Mouse (Mus musculus) intestine, embryonic 16.5 days (tissue): Measurements from ENCODE around the gene Prrc2a. TPM values are rescaled to one million over a fixed set of nuclear protein-coding genes. Genes with fewer than 3 reads are reported as not detected.
A peak's percentile ranks its signal among the peaks of the same experiment; 100 is the strongest.

Experiments used
- ATAC-seq: fragments of 200-750 bp; cut with Nextera tagmentation; 2 replicates; pipeline ENCODE4 v1.8.0; 2017; ENCODE audit warnings: moderate TSS enrichment, moderate library complexity
- H3K27ac ChIP-seq: fragments of 300-500 bp; sonication (generic); 2 replicates; pipeline ENCODE4 v1.5.1; 2014; ENCODE audit warnings: mild to moderate bottlenecking, low read length
- H3K27me3 ChIP-seq: fragments of 300-500 bp; sonication (generic); replicated peaks from 2 replicates; pipeline ENCODE4 v1.6.1; 2014; ENCODE audit warnings: low read length, control low read depth, mixed read lengths; ENCODE audit not compliant: control insufficient read depth, insufficient read depth
- H3K36me3 ChIP-seq: fragments of 300-500 bp; sonication (generic); 2 replicates; pipeline ENCODE4 v1.6.1; 2014; ENCODE audit warnings: low read length, control low read depth; ENCODE audit not compliant: control insufficient read depth, insufficient read depth
- H3K4me1 ChIP-seq: fragments of 300-500 bp; sonication (generic); 2 replicates; pipeline ENCODE4 v1.6.1; 2014; ENCODE audit warnings: low read length, control low read depth, mixed read lengths; ENCODE audit not compliant: control insufficient read depth, insufficient read depth
- H3K4me2 ChIP-seq: fragments of 300-500 bp; sonication (generic); 2 replicates; pipeline ENCODE4 v1.6.1; 2014; ENCODE audit warnings: low read depth, low read length, control low read depth
- H3K4me3 ChIP-seq: fragments of 300-500 bp; sonication (generic); 2 replicates; pipeline ENCODE4 v1.5.1; 2014; ENCODE audit warnings: mild to moderate bottlenecking, low read length
- H3K9ac ChIP-seq: fragments of 300-500 bp; sonication (generic); 2 replicates; pipeline ENCODE4 v1.6.1; 2014; ENCODE audit warnings: low read depth, low read length
- H3K9me3 ChIP-seq: fragments of 300-500 bp; sonication (generic); 2 replicates; pipeline ENCODE4 v1.6.1; 2016; ENCODE audit warnings: low read length, control low read depth; ENCODE audit not compliant: control insufficient read depth
- WGBS: fragments of 180-500 bp; shearing (Covaris S2); extraction: QIAGEN DNeasy Blood & Tissue Kit; methylation state at CpG from one replicate; pipeline ENCODE4 v1.1.7; 2014; 5-methylcytosine and 5-hydroxymethylcytosine counted together
- polyA plus RNA-seq: library from polyadenylated mRNA; unstranded; fragments of >200 nt; fragmentation: Nextera tagmentation; extraction: Ambion mirVana; gene quantifications from 2 replicates; pipeline ENCODE4 v1.2.1, GENCODE M21; 2015

Gene Prrc2a
- polyA plus RNA-seq, 1 experiment from 2014 or later = 103 TPM

GRCm38 (mm10) chr17:35147922-35148639 is 16.6 kb downstream of the Prrc2a start:
- H3K9ac ChIP-seq = no peak overlapping the region
- H3K36me3 ChIP-seq = peaks cover 77% of the 10 kb centered on the region
- WGBS = 69% methylated on average over 5 of the region's 5 CpGs
- no peak overlapping the region for H3K4me2 ChIP-seq
- no peaks in the 10 kb centered on the region for H3K27me3 ChIP-seq
- H3K4me3 ChIP-seq = no peak overlapping the region
- no peaks in the 10 kb centered on the region for H3K4me1 ChIP-seq
- no peak for ATAC-seq
- peak overlapping the region; percentile 23; the same call in 1 of the 2 replicates for H3K27ac ChIP-seq
- peaks cover 3% of the 10 kb centered on the region; the same call in 1 of the 2 replicates for H3K9me3 ChIP-seq

DNA sequence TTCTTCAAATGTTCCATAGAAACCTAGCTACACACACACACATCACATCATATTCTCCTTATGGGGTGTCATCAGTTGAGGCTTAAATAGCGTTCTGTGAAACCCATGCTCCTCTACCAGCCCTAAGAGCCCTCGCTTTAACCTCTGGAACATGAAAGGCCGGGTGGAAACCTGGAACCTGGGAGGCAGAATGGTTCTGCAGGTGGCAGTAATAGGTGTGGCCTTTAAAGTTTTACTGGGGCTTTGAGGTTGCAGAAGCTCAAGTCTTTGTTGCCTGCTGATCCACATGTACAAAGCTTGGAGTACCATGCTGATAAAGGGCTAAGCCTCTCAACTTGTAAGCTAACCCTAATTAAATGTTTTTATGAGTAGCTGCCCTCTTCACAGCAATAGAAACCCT is 17.3 kb downstream of the Prrc2a start:
- H3K4me1 ChIP-seq = no peaks in the 10 kb centered on the region
- H3K4me2 ChIP-seq = no peak overlapping the region
- H3K9ac ChIP-seq = no peak overlapping the region
- ATAC-seq = no peak
- peaks cover 77% of the 10 kb centered on the region for H3K36me3 ChIP-seq
- H3K9me3 ChIP-seq = peaks cover 3% of the 10 kb centered on the region; the same call in 1 of the 2 replicates
- no peak overlapping the region for H3K27ac ChIP-seq
- H3K4me3 ChIP-seq = no peak overlapping the region
- 61% methylated on average over 3 of the region's 3 CpGs for WGBS
- H3K27me3 ChIP-seq = no peaks in the 10 kb centered on the region

- Histone ChIP-seq H3K9ac (no peak overlapping the region), H3K27me3 (no peaks in the 10 kb centered on the region), H3K4me1 (no peaks in the 10 kb centered on the region), H3K4me3 (no peak overlapping the region), H3K27ac (no peak overlapping the region), H3K9me3 (peaks cover 3% of the 10 kb centered on the region; the same call in 1 of the 2 replicates), H3K4me2 (no peak overlapping the region), H3K36me3 (peaks cover 80% of the 10 kb centered on the region)
- ATAC-seq = no peak
- WGBS = 87% methylated on average over 5 of the region's 5 CpGs
Measured at GRCm38 (mm10) chr17:35146139-35146538, 18.6 kb downstream of the Prrc2a start.

DNA sequence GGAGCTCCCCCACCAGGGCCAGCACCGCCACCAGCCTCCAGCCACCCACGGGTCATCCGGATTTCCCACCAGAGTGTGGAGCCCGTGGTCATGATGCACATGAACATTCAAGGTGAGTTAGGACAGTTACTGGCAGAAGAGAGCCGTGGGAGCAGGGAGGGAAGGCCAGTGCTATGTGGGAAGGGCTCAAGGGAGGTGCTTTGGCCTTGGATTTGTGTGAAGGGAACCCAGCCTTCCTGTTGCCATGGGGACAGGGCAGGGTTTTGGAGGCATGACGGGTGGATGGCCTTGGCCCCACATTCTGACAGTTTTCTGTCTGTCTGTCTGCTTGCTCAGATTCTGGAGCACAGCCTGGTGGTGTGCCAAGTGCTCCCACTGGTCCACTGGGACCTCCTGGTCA is 22.7 kb downstream of the Prrc2a start:
- Histone ChIP-seq H3K4me3 (no peak overlapping the region), H3K9ac (no peak overlapping the region), H3K27ac (no peak overlapping the region), H3K4me1 (0 out of 2 replicates have a peak, but pooled peaks cover 9% of the 10 kb centered on the region), H3K9me3 (peaks cover 3% of the 10 kb centered on the region; the same call in 1 of the 2 replicates), H3K4me2 (no peak overlapping the region), H3K27me3 (no peaks in the 10 kb centered on the region), H3K36me3 (peaks cover 69% of the 10 kb centered on the region)
- WGBS = 88% methylated on average over 6 of the region's 6 CpGs
- ATAC-seq = no peak

GRCm38 (mm10) chr17:35140490-35140996 is 24.2 kb downstream of the Prrc2a start:
- no peak overlapping the region for H3K4me3 ChIP-seq
- H3K9ac ChIP-seq = no peak overlapping the region
- 85% methylated on average over 16 of the region's 16 CpGs for WGBS
- H3K36me3 ChIP-seq = peaks cover 55% of the 10 kb centered on the region
- no peak overlapping the region for H3K4me2 ChIP-seq
- H3K4me1 ChIP-seq = 0 out of 2 replicates have a peak, but pooled peaks cover 14% of the 10 kb centered on the region
- peaks cover 3% of the 10 kb centered on the region; the same call in 1 of the 2 replicates for H3K9me3 ChIP-seq
- no peaks in the 10 kb centered on the region for H3K27me3 ChIP-seq
- ATAC-seq = no peak
- no peak overlapping the region for H3K27ac ChIP-seq

- no peak overlapping the region for H3K4me2 ChIP-seq
- no peak overlapping the region for H3K27ac ChIP-seq
- peaks cover 42% of the 10 kb centered on the region for H3K36me3 ChIP-seq
- H3K9ac ChIP-seq = no peak overlapping the region
- 91% methylated on average over 3 of the region's 3 CpGs for WGBS
- H3K4me3 ChIP-seq = no peak overlapping the region
- peaks cover 3% of the 10 kb centered on the region; the same call in 1 of the 2 replicates for H3K9me3 ChIP-seq
- ATAC-seq = no peak
- H3K27me3 ChIP-seq = no peaks in the 10 kb centered on the region
- 0 out of 2 replicates have a peak, but pooled peaks cover 14% of the 10 kb centered on the region for H3K4me1 ChIP-seq
Measured at GRCm38 (mm10) chr17:35139269-35139668, 25.4 kb downstream of the Prrc2a start.

DNA sequence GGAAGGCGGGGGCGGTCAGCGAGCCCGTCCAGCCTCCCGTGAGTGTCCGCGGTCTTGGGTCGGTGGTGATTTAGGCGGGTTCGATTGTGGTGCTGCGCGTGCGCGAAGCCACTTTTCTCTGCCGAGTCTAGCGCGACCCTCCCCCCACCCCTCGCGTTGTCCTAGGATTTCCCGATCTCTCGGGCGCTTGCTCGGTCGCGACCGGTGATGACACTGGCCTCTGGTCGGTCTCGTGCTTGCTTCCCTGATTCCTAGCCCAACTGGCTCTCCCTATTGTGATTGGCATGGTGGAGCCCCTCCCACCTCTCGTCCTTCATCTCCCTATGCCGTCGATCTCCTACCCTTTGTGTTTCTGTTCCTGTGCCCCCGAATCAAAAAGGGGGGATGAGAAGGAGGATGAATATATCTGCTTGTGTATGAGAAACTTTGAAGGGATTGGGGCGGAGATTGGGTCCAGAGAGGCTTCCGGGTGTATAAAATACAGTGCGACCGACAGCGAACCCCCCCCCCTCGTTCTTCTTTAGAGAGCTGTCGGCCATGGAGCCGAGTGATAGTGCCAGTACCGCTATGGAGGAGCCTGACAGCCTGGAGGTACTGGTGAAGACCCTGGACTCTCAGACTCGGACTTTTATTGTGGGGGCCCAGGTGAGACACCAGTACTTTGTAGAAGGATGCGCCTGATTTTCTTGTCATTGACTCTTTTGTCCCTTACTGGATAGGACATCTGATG is 28.9 kb downstream of the Prrc2a start:
- under 1% methylated on average over 42 of the region's 43 CpGs for WGBS

GRCm38 (mm10) chr17:35134801-35135590 is 29.7 kb downstream of the Prrc2a start, which contains the start of gene Bag6:
Gene Bag6 (plus strand): TSS chr17:35135178.
- Histone ChIP-seq H3K4me3 (peak within 1 kb of the TSS; percentile 71), H3K36me3 (peaks cover 8% of the 10 kb centered on the region), H3K27ac (peak within 1 kb of the TSS; percentile 84), H3K4me2 (peak within 1 kb of the TSS; percentile 64), H3K27me3 (no peaks in the 10 kb centered on the region), H3K4me1 (peaks cover 11% of the 10 kb centered on the region; the same call in 1 of the 2 replicates), H3K9ac (peak within 1 kb of the TSS; percentile 69), H3K9me3 (no peaks in the 10 kb centered on the region)
- ATAC-seq = peak; percentile 95
- under 1% methylated on average over 65 of the region's 66 CpGs for whole genome bisulfite sequencing

More for the DNA sequence above, 28.9 kb downstream of the Prrc2a start:
- peak overlapping the region; percentile 71 for H3K4me3 ChIP-seq
- peaks cover 14% of the 10 kb centered on the region for H3K36me3 ChIP-seq
- H3K4me1 ChIP-seq = peaks cover 14% of the 10 kb centered on the region; the same call in 1 of the 2 replicates
- no peaks in the 10 kb centered on the region for H3K27me3 ChIP-seq
- H3K9me3 ChIP-seq = no peaks in the 10 kb centered on the region
- peak; percentile 70 for ATAC-seq
- peak overlapping the region; percentile 84 for H3K27ac ChIP-seq
- peak overlapping the region; percentile 64 for H3K4me2 ChIP-seq
- H3K9ac ChIP-seq = peak overlapping the region; percentile 69
